Mouse (Mus musculus) liver, embryonic 14.5 days (tissue): ENCODE data around the gene Ptpn14.

Source experiments
- CTCF ChIP-seq: IDR thresholded peaks from 2 replicates; pipeline ENCODE4 v1.5.1; 2016; ENCODE audit warnings: antibody characterized with exemption, low read depth, control low read depth
- EP300 ChIP-seq: IDR thresholded peaks from 2 replicates; pipeline ENCODE4 v1.6.1; 2016; ENCODE audit warnings: antibody characterized with exemption, low read depth

DNA sequence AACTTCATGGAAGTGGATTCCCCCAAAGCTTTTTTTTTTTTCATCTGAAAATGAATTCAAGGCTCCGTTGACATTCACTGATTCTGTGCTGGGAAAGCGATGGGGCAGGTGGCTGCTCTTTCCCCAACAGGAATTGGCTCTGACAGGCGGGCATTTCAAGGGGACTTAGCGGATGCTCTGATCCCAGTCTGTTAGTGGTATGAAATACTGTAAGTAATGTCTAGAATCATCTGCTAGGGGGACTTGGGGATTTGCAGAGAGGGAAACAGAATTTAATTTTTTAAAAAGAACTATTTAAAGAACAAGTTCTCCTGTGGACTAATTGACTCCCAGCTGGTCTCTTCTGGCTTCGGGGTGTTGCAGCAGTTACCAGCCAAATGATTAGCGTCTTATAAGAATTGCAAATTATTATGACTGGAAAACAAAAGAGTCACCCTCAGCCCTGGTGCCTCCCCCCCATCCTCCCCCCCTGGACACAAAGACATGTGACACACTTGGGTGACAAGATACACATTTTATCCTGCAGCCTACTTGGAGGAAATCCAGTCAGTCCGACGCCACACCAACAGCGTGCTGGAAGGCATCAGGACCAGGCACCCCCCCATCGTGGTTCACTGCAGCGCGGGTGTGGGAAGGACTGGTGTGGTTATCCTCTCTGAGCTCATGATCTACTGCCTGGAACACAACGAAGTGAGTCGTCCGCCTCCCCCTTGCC, 136.9 kb downstream of the Ptpn14 start:
- no peak for TF ChIP-seq CTCF
- TF ChIP-seq EP300, result no peak
